Mouse (Mus musculus): ENCODE results near the gene Acox2.

Gene Acox2

GRCm38 (mm10) chr14:8246878-8247277, 12.3 kb downstream of the Acox2 start:
- no peak for DNase-seq

DNA sequence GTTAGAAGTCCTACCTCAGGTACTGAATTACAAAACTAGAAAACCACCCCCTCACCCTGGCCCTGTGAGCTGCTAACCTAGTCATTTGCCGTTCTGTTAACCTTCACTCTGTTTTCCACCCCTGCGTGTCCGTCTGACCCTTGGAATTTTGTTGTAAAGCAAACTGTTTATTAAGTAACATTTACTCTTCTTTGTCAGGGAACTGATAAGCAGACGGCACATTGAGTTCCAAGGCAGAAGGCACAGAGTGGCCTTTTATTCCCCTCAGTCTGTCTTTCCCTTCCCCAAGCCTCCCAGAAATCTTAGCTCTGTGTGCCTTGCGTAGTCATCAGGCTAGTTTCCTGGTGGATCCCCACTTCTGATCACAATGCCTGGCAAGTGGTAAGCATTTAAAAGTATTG, 14.9 kb downstream of the Acox2 start:
- no peak for DNase-seq

GRCm38 (mm10) chr14:8243136-8243888, 15.8 kb downstream of the Acox2 start:
- DNase-seq = no peak

DNA sequence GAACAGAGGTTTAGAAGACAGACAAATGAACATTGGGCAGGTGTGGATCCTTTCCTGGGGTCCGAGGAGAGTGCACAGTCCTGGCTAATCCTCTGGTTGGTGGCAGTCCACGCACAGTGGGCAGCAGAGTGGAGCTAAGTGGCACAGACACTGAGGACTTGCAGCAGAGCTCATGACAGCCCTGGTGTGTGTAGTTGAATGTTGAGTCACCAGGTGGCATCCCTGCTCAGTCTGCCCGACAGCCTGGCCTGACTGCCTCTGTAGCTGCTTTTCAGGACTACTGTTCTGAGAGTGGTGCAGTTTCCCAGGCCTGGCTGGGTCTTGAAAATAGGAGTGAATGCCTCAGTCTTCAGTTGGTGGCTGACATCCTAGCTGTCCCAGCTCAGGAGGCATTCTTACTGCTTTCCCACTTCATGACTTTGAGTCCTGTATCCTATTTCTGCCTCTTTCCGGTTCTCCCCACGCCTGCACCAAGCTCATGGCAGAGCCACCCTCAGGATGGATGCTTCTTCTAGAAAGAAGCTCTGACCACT, 16.7 kb downstream of the Acox2 start:
- peak; percentile 51 for DNase-seq

GRCm38 (mm10) chr14:8241816-8242215, 17.3 kb downstream of the Acox2 start:
- DNase-seq = no peak

DNA sequence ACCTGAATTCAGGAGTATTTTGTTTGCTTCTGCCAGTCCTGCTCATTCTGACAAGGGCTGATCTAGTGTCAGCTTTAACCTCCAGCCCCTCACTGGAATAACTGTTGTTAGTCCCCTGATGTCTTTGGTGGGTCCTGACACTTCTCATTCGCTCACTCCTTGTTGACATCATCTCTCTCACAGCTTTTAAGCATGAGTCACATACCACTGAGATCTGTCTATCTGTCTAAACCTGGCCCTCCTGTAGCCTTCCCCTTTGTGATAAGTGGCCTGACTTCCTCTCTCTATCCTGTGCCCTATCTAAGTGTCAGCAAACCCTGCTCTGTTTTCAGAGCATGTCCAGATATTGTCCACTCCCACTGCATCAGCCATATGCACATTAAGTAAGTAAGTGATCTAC, 25.9 kb downstream of the Acox2 start:
- DNase-seq = no peak

DNA sequence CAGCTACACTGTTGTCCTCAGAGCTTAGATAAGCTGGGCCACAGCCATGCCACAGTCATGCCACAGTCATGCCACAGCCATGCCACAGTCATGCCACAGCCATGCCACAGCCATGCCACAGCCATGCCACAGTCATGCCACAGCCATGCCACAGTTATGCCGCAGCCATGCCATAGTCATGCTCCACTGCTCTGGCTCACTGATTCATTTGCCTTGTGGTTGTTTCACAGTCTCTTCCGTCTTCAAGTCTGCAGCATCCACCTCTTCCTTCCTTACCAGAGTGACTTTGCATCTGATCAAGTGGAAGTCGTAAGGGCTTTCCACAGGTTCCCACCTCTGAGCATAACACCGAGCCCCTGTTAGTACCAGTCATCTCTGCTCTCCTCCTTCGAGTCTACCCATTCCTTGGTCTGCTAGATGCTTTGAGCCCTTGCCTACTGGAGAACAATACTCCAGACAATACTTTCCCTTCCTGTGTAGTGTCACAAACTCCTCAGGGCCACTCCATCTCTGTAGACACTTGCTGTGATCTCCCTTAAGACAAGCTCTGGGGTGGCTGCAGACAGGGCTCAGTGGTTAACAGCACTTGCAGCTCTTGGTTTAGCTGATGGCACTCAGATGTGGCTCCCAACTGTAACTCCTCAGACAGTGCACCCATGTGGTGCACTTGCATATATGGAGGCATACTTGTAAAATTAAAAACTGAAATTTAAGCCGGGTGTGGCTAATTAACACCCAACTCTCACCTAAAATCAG, 26.8 kb downstream of the Acox2 start:
- DNase-seq = no peak

GRCm38 (mm10) chr14:8229367-8230019, 29.7 kb downstream of the Acox2 start:
- DNase-seq = no peak

DNA sequence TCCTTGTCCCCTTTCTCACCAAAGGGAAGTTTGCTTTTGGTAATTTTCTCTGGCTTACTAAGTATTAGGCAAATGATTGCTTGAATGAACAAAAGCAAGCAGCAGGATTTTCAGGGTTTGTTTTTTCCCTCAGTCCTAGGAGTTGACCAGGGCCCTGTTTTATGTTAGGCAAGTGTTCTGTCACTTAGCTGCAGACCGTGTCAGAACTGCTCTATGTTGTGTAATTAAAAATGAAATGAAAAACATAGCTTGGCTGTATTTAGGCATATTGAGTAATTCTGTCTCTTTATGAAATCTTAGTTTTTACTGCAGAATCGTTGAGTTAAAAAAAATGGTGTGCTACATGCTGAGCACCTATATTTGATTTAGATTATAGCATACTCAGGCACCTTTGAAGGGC, 34.3 kb downstream of the Acox2 start:
- no peak for DNase-seq

GRCm38 (mm10) chr14:8223506-8224293, 35.5 kb downstream of the Acox2 start:
- DNase-seq = no peak

GRCm38 (mm10) chr14:8222561-8222960, 36.6 kb downstream of the Acox2 start:
- DNase-seq = no peak

DNA sequence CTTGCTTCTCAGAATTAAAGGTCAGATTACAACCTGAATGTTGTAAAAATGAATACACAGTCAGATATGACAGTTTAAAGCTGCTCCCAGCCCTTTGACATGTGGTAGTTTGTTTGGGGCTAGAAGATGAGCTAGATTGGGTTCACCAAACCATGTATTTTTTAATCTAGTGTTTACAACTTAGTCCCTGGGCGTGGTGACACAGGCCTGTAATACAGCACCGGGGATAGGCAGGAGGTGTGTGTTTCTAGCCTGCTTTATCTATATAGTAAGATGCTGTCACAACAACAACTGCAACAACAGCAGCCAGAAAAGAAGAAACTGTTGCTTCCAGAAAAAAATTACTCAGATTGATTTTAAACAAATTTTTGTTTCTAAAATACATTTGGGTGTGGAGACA, 38.2 kb downstream of the Acox2 start:
- no peak for DNase-seq

DNA sequence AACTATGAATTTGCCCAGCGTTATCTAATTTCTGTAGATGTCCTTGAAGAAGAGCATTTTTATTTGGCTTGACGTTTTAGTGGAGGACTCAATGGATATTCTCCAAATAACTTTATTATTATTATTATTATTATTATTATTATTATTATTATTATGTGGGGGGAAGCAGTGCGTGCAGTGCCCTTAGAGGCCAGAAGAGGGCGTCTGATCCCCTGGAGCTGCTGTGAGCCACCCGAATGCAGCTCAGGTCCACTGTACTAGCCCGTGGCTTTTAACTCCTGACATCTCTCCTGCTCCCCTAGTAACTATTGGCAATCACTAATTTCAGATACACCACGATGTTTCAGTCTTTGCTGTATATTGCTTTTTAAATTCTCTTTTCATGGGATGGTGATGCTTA, 38.8 kb downstream of the Acox2 start:
- DNase-seq = peak; percentile 66

GRCm38 (mm10) chr14:8219876-8220275, 39.3 kb downstream of the Acox2 start:
- DNase-seq = peak; percentile 45

DNA sequence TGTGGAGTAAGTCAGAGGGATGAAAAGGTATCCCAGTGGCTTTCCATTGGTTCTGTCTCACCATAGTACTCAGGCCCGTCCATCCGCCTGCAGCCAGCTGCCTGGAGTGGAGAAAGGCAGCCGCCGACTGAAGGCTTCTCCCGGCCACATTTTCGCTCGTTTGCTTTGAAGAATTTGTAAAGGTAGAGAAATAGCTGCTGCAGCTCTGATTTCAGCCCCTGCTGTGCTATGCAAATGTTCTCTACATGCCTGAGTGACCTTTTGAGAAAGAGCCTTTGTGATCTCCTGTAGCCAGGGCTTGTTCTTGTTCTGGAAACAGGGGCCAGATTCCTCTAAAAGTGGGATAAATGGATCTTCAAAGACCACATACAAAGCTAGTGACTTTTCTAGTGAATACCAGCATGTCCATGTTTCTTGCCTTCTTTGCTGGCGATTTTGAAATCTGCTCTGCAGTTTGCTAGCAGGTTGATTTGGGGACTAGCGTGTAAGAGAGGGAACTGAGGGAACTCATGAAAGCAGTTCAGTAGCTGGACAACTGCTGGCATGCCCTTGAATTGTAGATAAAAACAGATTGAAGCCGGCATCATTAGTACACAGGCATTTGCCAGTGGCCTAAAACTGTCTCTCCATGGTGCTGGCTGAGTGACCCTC, 40.3 kb downstream of the Acox2 start:
- peak; percentile 83 for DNase-seq

GRCm38 (mm10) chr14:8218238-8218637, 40.9 kb downstream of the Acox2 start:
- peak; percentile 69 for DNase-seq

- DNase-seq = no peak
These were observed 43.1 kb downstream of the Acox2 start for GRCm38 (mm10) chr14:8216100-8216499.

DNA sequence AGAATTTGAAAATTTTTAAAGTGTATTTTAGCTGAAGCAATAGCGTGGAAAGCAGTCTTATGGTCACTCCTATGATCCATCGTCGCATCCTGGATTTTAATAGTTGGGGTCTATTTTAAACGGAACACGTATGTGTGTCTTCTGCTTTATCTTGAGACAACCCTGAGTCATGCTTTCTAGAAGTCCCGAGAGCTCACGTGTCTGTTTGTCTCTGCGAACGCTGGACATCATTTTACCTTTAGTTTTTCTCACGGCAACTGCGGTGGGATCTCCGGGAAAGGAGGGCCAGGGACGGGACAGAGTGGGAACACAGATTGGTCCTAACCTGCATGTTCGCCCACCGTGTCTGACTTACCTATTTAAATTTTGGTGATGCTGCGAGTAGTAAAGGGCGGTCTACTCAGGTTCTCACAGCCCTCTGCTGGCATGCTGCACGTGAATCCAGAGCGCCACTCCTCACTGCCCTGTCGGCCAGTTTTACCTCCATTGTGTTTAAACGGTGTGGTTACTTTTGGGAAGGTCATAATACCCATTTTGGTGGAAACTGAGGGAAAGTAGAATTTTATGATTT, 43.9 kb downstream of the Acox2 start:
- peak; percentile 53 for DNase-seq

GRCm38 (mm10) chr14:8214299-8215207, 44.6 kb downstream of the Acox2 start:
- DNase-seq = peak; percentile 81

GRCm38 (mm10) chr14:8213803-8214224, 45.3 kb downstream of the Acox2 start, which contains the start of gene Kctd6:
Gene Kctd6 (plus strand): TSS chr14:8214140.
- peak; percentile 97 for DNase-seq

- DNase-seq = peak; percentile 58
These were observed 46.2 kb downstream of the Acox2 start for GRCm38 (mm10) chr14:8212996-8213395.

All from cerebellum, adult 9-10 months (tissue).